Mouse (Mus musculus) heart, adult 11 months (tissue): Measurements from ENCODE around the gene Ppp3ca.

Source experiments
- DNase-seq: peaks from one replicate; pipeline ENCODE4 v3.0.0; 2022

The Ppp3ca gene

DNA sequence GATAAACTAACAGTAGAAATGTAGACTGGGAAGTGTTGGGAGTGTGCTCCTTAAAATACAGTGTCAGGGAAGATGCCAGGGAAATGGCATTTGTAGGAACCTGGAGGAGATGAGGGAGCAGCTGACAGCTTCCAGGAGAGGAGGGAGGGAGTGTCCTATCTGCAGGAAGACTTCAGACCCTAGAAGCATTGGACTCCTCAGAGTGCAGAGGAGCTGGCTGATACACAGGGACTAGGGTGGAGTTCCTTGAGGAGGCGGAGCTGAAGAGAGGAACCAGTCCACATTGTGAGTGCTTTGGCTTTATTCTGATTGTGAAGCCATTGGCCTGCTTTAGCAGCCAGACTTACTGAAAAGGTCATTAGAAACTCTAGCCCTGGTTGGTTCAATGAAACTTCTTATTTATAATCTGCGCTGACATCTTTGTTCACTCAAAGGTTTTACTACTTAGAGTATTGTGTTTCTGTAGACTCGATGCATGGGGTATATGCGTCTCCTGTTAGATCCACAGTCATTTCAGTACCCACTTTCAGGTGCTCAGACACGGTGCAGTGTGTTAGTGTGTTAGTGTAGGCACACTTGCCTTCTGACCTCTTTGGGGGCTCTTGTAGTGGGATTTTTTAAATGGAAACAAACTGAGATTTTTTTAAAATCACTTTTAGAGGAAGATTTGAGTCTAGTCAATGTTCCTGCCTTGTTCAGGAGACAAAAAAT is 99.0 kb downstream of the Ppp3ca start:
- peak; percentile 93 for DNase-seq

DNA sequence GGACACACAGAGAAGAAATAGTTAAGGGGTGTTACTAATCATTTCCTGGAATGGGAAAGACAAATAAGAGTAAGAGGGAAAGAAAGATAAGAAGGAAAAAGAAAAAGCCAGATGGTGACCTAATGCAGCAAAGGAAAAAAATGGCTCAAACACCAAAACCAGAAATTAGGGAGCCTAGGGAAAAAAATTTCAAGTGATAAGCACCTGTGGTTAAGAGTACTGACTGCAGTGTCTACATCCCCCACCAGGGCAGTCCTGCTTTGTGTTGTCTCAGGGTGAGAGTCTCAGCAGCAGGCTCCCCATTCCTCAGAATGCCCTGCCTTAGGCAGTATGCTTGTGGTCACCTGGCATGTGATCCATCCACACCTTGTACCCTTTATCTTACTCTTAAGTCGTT is 99.6 kb downstream of the Ppp3ca start:
- no peak for DNase-seq

DNA sequence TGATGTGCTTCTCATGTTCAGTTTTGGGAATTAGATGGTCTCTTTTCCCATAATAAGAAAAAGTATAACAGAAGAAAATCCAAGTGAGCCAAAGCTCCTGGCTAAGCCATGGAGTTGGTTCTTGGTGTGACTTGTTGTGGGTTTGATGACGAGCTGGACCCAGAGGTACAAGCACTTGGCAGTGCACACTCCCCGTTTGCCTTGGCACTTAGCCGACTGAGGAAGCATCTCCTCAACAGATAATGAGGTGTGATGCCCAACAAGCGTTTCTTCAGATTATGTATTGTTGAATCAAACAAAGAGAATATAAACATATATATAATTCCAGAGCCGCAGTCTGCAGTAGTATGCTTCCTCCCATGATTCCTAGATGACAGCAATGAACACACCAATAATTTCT is 101.8 kb downstream of the Ppp3ca start:
- no peak for DNase-seq

DNA sequence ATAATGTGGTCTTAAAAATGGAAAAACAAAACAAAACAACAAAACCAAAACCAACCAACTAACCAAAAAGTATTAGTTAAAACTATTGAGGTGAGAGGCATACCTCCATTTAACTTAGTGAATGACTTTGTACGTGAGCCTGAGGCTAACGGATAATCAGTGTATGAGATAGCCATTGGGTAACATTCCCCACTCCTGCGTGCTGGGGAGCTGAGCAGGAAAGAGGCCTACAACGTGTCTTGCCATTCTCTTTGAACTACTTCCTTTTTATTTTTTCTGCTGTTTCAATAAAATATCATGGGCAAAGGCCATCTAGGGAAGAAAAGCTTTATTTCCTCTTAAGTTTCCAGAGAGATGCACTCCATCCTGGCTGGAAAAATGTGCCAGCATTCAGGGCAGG is 103.3 kb downstream of the Ppp3ca start:
- no peak for DNase-seq

DNA sequence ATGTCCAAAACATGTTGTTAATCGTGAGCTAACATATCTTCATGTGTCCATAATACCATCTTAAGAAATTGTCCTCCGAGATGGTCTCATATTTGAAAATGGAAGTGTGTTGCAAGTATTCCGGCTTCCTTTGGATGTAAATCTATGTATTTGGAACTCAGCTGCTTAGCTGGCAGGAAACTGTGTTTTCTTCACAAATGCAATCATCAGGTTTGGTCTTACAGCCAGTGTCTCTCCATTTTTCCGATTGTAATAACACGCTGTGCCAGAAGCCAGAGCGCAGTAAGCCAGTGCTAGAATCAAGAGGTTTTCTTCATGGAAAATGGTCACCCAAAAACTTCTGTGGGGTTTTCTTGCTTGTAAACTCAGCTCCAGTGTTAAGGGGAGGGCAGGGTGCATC is 104.3 kb downstream of the Ppp3ca start:
- DNase-seq = no peak

DNA sequence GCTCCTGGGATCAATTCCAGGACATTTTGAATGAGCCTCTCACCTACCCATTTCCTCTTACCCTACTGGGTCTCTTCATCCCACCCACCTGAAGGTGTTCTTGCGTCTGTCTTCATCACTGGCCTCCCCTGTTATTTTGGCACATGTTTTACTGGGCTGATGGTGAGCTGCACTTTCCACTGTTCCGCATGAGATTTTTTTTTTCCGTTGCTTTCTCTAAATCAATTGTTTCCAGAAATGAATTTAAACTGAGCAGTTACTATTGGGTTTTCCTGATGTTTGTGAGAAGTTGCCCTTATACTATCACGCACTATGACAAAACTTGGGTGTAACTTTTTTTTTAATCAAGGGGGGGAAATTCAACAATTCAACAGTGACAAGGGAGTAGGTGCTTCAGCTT is 106.6 kb downstream of the Ppp3ca start:
- peak; percentile 87 for DNase-seq

DNA sequence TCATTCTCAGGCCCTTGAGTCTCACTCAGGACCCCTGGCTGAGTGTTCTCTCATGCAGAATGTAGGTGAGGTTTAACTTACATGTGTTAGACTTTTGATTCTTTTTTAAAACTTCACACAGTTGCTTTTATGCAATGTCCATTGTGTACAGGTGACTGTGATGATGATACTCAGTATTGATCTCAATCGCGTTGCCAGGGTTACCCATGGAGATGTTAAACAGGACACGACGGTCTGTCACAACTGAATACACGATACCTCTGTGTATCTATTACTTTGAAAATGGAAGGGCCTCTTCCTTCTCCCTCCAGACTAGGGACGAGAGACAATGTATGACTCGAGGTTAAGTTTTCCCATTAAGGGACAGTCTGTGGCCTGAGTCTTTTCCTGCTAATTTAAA is 107.5 kb downstream of the Ppp3ca start:
- DNase-seq = no peak

DNA sequence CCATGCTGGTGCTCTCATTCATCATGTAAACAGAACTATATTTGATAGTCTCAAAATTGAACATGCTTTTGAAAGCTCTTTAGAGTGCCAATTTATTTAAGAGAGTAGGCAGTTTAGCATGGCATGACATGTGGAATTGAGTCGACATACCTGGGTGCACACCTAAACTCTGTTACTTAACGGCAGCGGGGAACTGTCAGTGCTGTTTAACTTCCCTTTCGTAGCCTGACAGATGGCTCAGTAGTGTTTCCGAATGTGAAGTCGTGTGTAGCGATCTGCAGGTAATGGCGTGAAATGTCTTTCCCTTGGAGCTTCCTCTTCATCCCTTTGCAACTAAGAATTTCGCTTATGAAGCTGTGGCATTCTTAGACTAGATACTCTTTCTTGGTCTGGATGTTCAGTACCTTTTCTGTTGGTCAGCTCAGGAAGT is 107.9 kb downstream of the Ppp3ca start:
- DNase-seq = no peak

DNA sequence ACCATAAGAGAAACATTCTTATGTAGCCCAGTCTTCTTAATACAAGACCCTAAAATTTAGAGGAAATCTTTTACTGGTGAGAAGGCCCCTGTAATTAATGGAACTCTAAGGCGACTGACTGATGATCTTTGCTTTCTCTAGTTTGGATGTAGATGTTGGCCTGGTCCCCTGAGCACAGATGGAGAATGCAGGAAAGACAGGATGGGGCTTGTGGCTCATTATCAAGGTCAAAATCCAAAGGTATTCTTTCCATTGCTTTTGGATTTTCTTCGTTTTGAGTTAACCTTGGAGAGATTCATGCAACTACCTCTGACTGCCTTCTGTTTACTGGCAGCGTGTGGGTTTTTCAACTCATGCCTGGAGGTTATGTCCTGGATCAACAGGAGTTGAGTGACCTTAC is 110.4 kb downstream of the Ppp3ca start:
- no peak for DNase-seq

DNA sequence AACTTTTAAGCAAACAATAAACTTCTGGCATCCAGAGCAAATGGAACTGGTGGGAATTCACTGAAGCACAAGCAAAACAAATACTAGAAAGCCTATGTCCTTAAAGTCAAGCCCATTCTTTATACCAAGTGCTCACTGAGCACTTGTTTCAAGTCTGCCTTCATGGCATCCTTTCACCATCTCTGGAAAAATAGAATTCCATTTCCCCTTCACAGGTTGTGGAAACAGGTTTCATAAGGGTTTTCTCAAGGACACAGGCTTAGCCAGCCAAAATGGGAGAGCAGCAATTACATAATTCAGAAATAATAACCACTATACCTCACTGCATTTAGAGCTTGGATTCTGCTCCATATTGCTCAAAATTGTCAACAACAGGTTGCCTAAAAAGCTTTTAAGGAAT is 112.1 kb downstream of the Ppp3ca start:
- no peak for DNase-seq

DNA sequence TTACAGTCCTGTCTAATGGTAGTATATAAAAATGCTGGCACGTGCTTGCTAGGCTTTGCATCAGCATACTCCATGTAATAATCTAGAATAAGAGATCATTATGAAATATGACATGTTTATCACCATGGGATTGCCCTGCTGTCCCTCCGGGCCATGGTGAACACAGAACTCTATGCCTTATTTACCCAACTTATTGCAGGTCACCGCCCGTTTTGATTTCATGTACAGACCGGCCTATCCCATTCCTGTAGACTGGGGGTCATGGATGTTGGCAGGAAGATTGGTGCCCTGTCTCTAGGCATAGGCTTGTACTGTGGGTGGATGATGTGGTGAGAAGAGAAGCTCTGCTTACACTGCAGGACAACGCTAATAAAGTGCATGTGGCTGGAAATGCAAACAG is 115.8 kb downstream of the Ppp3ca start:
- no peak for DNase-seq

DNA sequence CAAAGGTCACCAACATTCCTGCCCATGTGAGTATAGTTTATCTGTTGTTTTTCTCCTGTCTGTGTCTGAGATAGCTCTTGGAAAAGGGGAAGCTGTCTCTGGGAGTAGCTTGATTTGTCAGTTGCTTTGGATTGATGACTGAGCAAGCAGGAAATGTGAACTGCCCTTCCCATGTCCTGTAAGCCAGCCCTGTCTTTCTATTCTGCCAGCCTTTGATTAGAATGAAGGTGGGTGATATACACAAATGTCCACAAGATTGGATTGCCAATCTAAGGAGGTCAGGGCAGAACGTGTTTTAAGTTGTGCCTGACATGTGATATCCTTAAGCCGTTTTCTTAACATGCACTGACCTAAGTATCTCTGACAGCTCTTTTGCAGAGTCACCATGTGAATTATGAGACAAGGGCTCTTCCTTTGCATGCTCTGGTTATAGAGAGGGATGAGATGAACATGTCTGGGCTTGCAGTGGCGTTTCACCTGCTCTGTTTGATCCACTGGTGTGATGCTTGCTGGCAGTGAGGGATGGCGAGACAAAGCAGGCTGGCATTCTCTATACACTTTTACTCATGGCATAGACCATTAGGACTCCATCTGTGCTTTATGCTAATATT is 120.4 kb downstream of the Ppp3ca start:
- no peak for DNase-seq

DNA sequence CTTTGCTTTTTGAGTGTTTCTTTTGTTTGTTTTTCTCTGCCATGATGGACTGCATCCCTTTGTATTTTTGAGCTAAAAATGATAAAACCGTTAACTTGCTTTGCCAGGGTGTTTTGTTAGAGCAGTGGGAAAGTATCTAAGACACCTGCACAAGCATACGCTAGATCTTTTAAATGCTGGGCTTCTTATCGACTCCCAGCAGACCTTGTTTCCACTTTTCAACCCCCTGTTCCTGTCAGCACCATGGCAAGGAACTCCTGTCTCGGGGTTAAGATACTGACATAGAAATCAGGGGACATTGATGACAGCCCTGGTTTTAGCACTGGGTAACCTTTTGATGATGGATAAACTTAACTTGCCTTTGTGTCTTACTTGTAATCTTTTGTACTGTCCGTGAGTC is 121.5 kb downstream of the Ppp3ca start:
- no peak for DNase-seq

DNA sequence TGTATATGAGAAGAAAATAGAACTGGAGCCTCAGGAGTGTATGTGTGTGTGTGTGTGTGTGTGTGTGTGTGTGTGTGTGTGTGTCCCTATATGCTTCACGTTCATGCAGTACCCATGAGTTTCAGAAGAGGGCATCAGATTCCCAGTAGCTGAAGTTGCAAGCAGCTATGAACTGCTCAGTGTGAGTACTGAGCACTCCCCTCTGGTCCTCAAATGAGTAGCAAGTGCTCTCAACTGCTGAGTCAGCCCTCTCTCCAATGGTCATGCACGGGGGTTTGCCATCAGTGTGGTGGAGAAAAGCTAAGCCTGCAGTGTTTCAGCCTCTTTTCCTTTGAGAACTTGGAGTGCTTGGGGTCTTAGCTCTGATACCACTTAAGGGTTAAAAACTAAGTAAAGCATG is 122.0 kb downstream of the Ppp3ca start:
- DNase-seq = no peak

DNA sequence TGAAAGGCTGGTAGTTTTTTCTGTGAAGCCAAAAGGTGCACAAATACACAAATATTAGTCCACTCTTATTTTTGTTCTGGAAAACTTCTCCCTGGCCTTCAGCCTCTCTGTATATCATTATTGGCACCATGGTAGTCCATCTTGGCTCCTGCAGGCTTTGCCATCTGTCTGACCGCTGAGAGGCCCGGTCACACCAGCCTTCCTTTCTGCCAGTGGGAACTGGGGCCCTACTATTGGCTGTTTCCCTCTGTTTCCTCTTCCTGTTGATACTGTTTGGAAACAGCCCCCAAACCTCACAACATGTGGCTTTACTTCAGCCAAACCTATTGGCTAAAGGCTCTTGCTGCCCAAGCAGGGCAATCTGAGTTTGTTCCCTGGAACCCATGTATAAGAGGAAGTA is 123.5 kb downstream of the Ppp3ca start:
- DNase-seq = peak; percentile 90

DNA sequence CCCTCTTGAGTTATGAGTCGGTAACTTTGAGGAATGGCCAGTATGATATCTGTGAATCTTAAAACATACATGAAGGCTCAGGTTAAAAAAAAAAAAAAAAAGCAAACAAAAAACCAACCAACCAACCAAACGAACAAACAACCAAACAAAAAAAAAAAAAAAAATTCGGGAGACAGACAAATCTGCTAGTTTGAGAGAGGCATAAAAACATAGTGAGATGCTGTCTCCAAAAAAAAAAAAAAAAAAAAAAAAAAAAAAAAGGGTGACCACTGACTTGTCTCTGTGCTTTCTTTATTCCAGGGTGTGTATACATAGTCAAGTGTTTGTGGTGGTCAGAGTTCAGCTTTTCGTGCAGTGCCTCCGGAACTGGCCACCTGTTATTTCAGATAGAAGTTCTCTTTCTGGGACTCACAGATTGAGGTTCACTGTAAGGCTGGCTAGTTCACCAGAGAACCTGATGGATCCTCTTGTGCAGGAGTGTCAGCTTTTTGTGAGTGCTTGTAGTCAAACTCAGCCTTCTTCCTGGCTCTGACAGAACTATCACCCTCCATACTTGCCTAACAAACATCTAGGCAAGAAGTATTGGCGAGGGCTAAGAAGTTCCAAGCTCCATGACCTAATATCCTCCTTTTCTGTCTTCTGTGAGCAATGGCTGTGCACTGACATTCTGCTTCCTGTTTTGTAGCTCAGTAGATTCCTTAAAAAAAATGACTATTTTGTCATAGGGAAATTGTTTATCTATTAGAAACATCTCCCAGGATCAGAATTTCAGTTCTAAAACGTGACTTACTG is 124.7 kb downstream of the Ppp3ca start:
- no peak for DNase-seq

DNA sequence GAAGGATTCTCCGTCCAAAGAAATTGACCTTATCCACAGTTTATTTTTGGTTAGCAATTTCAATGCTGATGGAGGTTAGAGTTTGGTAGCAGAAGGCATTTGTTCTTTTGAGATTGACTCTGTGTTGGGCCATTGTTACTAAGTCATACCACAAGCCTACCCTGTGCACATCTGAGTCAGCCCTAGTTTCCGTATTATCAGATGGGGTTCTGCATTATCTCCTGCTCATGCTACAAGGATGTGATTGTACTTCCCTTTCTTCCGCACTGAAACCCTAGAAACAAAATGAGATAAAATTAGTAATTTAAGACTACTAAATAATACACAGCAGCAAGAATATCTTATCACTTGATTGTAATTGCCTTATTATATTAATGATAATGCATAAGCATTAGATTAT is 129.0 kb downstream of the Ppp3ca start:
- no peak for DNase-seq

DNA sequence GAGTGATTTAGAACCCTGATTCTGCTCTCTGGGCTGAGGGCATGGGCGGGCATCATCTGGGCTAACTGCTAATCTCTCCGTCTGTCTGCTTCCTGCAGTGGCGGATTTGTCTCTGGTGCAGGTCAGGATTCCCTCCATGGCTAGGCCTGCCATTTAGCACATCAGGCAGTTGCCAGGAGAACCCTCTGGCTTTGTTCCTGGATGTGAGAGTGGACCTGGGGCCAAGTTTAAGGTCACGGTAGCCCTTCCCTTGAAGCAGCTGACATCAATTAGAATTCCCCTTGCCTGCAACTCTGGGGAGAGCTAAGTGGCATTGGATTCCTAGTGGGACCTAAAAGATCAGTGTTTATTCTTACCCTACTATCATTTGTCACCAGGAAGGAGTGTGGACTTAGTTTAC is 132.7 kb downstream of the Ppp3ca start:
- peak; percentile 98 for DNase-seq

DNA sequence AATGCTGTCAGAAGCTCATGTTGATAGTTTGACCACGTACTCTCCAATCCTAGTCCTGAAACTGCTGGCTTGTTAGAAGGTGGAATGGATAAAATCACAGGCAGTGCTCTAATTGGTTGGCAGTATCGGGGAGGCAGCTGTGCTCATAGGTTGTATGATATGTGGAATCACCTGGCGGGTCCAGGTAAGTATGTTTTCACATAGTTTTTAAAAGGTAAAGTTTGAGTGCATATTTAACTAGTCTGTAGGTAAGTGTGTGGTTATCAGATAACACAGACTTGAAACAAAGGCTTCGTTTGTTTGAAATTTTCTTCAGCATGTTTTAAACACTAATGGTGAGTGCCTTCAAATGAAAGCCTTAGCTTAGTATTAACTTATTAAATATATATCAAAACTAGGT is 136.0 kb downstream of the Ppp3ca start:
- no peak for DNase-seq

DNA sequence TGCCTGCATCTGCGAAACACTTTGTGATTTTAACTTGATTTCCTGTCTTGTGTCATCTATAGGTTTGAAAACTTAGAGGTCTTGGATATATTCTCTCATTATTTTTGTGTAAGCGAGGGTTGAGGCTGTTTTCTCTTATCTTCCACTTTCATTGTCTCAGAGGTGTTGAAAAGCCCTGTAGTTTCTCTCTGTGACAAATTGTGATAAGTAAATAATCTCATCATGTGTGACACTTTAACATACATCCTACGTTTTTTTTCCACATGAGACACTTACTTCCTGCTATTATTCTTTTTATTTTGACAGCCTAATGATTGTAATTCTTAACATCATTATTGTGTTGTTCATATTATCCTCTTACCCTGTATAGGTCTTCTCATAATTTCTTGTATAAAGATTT is 140.3 kb downstream of the Ppp3ca start:
- DNase-seq = no peak

DNA sequence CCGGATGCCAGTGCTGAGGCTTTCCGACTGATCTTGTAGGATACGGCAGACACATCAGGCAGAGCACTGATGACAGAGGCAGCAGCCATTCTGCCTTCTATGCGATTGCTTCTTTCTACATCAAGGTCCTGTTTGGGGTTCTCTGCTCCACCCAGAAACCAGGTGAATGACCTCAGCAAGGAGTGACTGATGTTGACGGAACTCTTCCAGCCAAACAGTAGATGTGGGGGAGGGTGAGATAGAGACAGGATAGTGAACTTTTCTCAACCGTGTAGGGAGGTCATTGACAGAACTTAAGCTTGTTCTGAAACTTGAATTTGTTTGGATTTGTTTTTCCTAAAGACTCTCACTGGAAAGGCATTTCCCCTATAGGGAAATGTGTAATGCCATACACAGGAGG is 142.2 kb downstream of the Ppp3ca start:
- no peak for DNase-seq

DNA sequence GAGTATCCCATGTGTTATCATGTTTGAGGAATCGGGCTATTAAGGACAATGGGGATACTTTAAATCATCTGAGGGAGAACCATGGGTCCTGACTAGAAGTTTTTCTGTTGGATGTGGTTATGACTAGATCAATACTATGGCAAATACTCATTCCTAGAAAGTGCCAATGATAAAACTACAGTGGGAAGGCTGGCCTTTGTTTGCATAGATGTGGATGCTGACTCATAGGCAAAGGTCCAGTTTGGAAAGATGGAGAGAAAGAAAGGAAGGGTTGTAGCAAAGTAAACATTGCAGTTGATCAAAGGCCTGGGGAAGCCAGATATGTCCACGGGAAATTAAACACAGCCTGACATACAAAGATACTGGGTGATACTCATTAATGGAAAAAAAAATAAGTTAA is 142.9 kb downstream of the Ppp3ca start:
- DNase-seq = no peak

DNA sequence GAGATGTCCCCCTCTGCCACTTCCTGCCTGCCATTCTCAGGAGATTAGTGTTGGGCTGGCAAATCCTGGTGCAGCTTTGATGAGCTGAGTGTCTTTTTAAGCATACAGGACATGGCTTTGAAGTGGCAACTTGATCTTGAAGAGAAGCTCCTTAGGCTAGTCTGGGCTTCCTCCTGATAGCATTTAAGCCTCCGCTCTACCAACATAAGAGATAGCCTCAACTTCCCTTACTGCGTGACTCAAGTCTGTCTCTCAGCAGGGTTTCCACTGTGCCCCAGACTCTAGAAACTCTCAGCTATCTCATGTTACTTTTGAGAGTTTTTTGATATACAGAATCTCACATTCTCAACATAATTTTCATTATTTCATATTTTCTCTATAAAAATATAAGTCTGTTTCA is 144.0 kb downstream of the Ppp3ca start:
- no peak for DNase-seq

DNA sequence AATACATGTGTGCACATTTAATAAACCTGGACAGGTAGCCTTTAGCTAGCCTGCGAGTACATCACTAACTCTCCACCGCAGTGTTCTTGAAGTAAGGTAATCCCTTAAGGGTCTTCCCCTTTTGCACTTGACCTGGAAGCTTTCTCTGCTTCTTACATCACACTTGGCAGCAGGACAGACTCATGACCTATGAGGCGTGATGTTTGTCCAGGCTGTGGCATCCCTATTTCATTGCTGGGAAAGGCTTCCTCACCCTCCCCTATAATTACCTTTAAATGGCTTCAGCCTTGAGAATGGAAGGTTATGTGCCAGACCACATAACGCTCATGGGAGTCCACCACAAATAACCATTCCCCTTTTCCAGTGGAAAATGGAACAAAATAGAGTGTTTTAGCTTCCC is 145.0 kb downstream of the Ppp3ca start:
- DNase-seq = no peak
